Mouse (Mus musculus) kidney, postnatal 0 days (tissue): Measurements from ENCODE around the gene Usp34. TPM values are rescaled to one million over a fixed set of nuclear protein-coding genes. Genes with fewer than 3 reads are reported as not detected.
A peak's percentile ranks its signal among the peaks of the same experiment; 100 is the strongest.
"Not testable (repeated sequence)": the region's sequence is repeated elsewhere in the genome, so short reads cannot be mapped to it uniquely, and the experiment has no call there.

Source experiments
- ATAC-seq: fragments of 200-750 bp; cut with Nextera tagmentation; replicated peaks from 2 replicates; pipeline ENCODE4 v1.8.0; 2017; ENCODE audit warnings: low read depth, moderate number of reproducible peaks, moderate TSS enrichment, moderate library complexity; ENCODE audit not compliant: low FRiP score
- DNase-seq: peaks from one replicate; pipeline ENCODE4 v3.0.0-alpha.2; 2016; ENCODE audit warnings: low spot score
- H3K27ac ChIP-seq: fragments of 300-500 bp; sonication (generic); 2 replicates; pipeline ENCODE4 v1.5.1; 2014; ENCODE audit warnings: mild to moderate bottlenecking
- H3K27me3 ChIP-seq: fragments of 300-500 bp; sonication (generic); 2 replicates; pipeline ENCODE4 v1.6.1; 2014; ENCODE audit warnings: low read length, mixed read lengths; ENCODE audit not compliant: insufficient read depth
- H3K36me3 ChIP-seq: fragments of 300-500 bp; sonication (generic); 2 replicates; pipeline ENCODE4 v1.6.1; 2014; ENCODE audit warnings: low read length, mixed read lengths; ENCODE audit not compliant: insufficient read depth
- H3K4me1 ChIP-seq: fragments of 300-500 bp; sonication (generic); replicated peaks from 2 replicates; pipeline ENCODE4 v1.6.1; 2014; ENCODE audit warnings: antibody characterized with exemption, low read length, mixed read lengths; ENCODE audit not compliant: insufficient read depth
- H3K4me2 ChIP-seq: fragments of 300-500 bp; sonication (generic); 2 replicates; pipeline ENCODE4 v1.6.1; 2014; ENCODE audit warnings: mild to moderate bottlenecking, low read length, moderate library complexity, mixed read lengths
- H3K4me3 ChIP-seq: fragments of 300-500 bp; sonication (generic); replicated peaks from 2 replicates; pipeline ENCODE4 v1.5.1; 2014; ENCODE audit warnings: low read depth, low read length
- H3K9ac ChIP-seq: fragments of 300-500 bp; sonication (generic); 2 replicates; pipeline ENCODE4 v1.6.1; 2014; ENCODE audit warnings: low read depth, low read length
- H3K9me3 ChIP-seq: fragments of 300-500 bp; sonication (generic); replicated peaks from 2 replicates; pipeline ENCODE4 v1.6.1; 2016; ENCODE audit warnings: low read length, inconsistent platforms, mixed read lengths
- CTCF ChIP-seq: IDR thresholded peaks from 2 replicates; pipeline ENCODE4 v1.5.1; 2016; ENCODE audit warnings: antibody characterized with exemption, low read depth, mild to moderate bottlenecking, moderate library complexity
- WGBS: fragments of 180-500 bp; shearing (Covaris S2); extraction: QIAGEN DNeasy Blood & Tissue Kit; methylation state at CpG from one replicate; pipeline ENCODE4 v1.1.7; 2014; 5-methylcytosine and 5-hydroxymethylcytosine counted together
- polyA plus RNA-seq: library from polyadenylated mRNA; unstranded; fragments of >200 nt; fragmentation: Nextera tagmentation; extraction: Ambion mirVana; gene quantifications from 2 replicates; pipeline ENCODE4 v1.2.1, GENCODE M21; 2015

Gene Usp34
- polyA plus RNA-seq, 1 experiment from 2014 or later: 22.5 TPM

- DNase-seq: no peak
- Histone ChIP-seq H3K9ac (no peak overlapping the region), H3K27ac (no peak overlapping the region), H3K4me2 (no peak overlapping the region), H3K4me1 (no peaks in the 10 kb centered on the region), H3K36me3 (no peaks in the 10 kb centered on the region), H3K4me3 (no peak overlapping the region), H3K9me3 (no peaks in the 10 kb centered on the region), H3K27me3 (no peaks in the 10 kb centered on the region)
- TF ChIP-seq CTCF: no peak
- ATAC-seq: no peak
- WGBS: 92% methylated on average over 2 of the region's 2 CpGs
Measured at GRCm38 (mm10) chr11:23329413-23329812, 22.7 kb downstream of the Usp34 start.

- DNase-seq (no peak), ATAC-seq (no peak)
- Histone ChIP-seq H3K9ac (no peak overlapping the region), H3K4me1 (no peaks in the 10 kb centered on the region), H3K4me3 (no peak overlapping the region), H3K27me3 (no peaks in the 10 kb centered on the region), H3K27ac (no peak overlapping the region), H3K4me2 (no peak overlapping the region), H3K9me3 (no peaks in the 10 kb centered on the region), H3K36me3 (no peaks in the 10 kb centered on the region)
- TF ChIP-seq CTCF: no peak
- 77% methylated on average over 3 of the region's 3 CpGs for WGBS
Measured at GRCm38 (mm10) chr11:23332136-23332535, 25.4 kb downstream of the Usp34 start.

GRCm38 (mm10) chr11:23335160-23335559 lies 28.5 kb downstream of the Usp34 start:
- ATAC-seq: no peak
- H3K27me3 ChIP-seq: no peaks in the 10 kb centered on the region
- 61% methylated on average over 1 of the region's 1 CpGs for whole genome bisulfite sequencing
- no peaks in the 10 kb centered on the region for H3K4me1 ChIP-seq
- 0 out of 2 replicates have a peak, but pooled peaks cover 5% of the 10 kb centered on the region for H3K36me3 ChIP-seq
- no peaks in the 10 kb centered on the region for H3K9me3 ChIP-seq
- no peak overlapping the region for H3K4me2 ChIP-seq
- DNase-seq: no peak
- H3K4me3 ChIP-seq: no peak overlapping the region
- H3K9ac ChIP-seq: no peak overlapping the region
- no peak overlapping the region for H3K27ac ChIP-seq
- no peak for TF ChIP-seq CTCF

GRCm38 (mm10) chr11:23357226-23357625 lies 50.5 kb downstream of the Usp34 start:
- DNase-seq, H3K4me1 ChIP-seq, H3K9me3 ChIP-seq, H3K27me3 ChIP-seq, H3K9ac ChIP-seq, H3K4me2 ChIP-seq, ATAC-seq, H3K4me3 ChIP-seq, H3K27ac ChIP-seq: not testable (repeated sequence)
- H3K36me3 ChIP-seq: peaks cover 21% of the 10 kb centered on the region; the same call in 1 of the 2 replicates
- WGBS: 66% methylated on average over 5 of the region's 5 CpGs
- peak; percentile 46 for TF ChIP-seq CTCF

GRCm38 (mm10) chr11:23359687-23360235 lies 53.1 kb downstream of the Usp34 start:
- not testable (repeated sequence) for H3K9ac ChIP-seq, DNase-seq, H3K4me3 ChIP-seq, H3K4me1 ChIP-seq, ATAC-seq, H3K27me3 ChIP-seq, H3K9me3 ChIP-seq, H3K27ac ChIP-seq, H3K4me2 ChIP-seq
- H3K36me3 ChIP-seq: peaks cover 32% of the 10 kb centered on the region; the same call in 1 of the 2 replicates
- 70% methylated on average over 1 of the region's 1 CpGs for WGBS

- ATAC-seq: no peak
- H3K36me3 ChIP-seq: peaks cover 36% of the 10 kb centered on the region; the same call in 1 of the 2 replicates
- TF ChIP-seq CTCF: no peak
Measured at GRCm38 (mm10) chr11:23362305-23362704, 55.6 kb downstream of the Usp34 start.

GRCm38 (mm10) chr11:23364348-23364747 lies 57.7 kb downstream of the Usp34 start:
- ATAC-seq (no peak), DNase-seq (no peak)
- Histone ChIP-seq H3K4me3 (no peak overlapping the region), H3K4me1 (no peaks in the 10 kb centered on the region), H3K9me3 (no peaks in the 10 kb centered on the region), H3K9ac (no peak overlapping the region), H3K4me2 (no peak overlapping the region), H3K27ac (no peak overlapping the region), H3K36me3 (peaks cover 34% of the 10 kb centered on the region; the same call in 1 of the 2 replicates), H3K27me3 (no peaks in the 10 kb centered on the region)
- no peak for TF ChIP-seq CTCF
- WGBS: 83% methylated on average over 3 of the region's 3 CpGs

More at GRCm38 (mm10) chr11:23362305-23362704, 55.6 kb downstream of the Usp34 start:
- Histone ChIP-seq H3K9me3 (no peaks in the 10 kb centered on the region), H3K4me2 (no peak overlapping the region), H3K4me1 (no peaks in the 10 kb centered on the region), H3K27me3 (no peaks in the 10 kb centered on the region), H3K4me3 (no peak overlapping the region), H3K9ac (no peak overlapping the region), H3K27ac (no peak overlapping the region)
- DNase-seq: no peak
